Mouse (Mus musculus) cerebellum, postnatal 25 days (tissue): Measurements from ENCODE around the gene Cep41.

Experiments
- DNase-seq, 2 experiments: peaks; one replicate each; pipeline ENCODE4 v3.0.0; 2021; ENCODE audit warnings: mixed read lengths in 2 of 2

The Cep41 gene

GRCm38 (mm10) chr6:30693350-30693991 lies at the start of gene Cep41:
Cep41 (minus strand) TSS chr6:30693749.
- peak; percentile 98 to 99 for DNase-seq

- DNase-seq: peak; percentile 46 to 65
These were observed 45.7 kb upstream of the Cep41 start for GRCm38 (mm10) chr6:30739177-30739747.

DNA sequence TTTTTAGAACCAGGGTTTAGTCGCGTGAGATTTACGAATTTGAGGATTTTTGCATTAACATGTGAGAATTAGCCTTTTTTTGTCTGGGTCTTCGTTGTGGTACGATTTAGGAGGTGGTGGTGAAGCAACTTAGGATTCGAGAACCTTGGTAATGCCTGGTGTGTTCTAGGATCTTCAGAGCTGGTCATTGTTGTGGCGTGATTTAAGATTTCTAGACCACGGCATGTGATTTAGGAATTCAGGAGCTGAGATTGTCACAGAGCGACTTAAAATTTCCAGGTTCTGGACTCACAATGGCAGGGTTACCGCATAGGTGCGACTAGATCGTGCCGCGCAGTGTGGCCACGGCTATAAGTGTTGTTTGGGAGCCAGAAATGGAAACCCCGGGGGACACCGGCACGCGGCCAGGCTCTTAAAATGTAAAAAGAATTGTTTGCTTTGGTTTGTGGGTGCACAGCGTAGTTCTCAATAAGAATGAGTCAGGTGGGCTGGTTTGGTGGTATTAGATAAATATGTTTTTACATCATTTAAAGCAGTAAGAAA lies 45.0 kb upstream of the Cep41 start:
- peak; percentile 36 to 43 for DNase-seq

DNA sequence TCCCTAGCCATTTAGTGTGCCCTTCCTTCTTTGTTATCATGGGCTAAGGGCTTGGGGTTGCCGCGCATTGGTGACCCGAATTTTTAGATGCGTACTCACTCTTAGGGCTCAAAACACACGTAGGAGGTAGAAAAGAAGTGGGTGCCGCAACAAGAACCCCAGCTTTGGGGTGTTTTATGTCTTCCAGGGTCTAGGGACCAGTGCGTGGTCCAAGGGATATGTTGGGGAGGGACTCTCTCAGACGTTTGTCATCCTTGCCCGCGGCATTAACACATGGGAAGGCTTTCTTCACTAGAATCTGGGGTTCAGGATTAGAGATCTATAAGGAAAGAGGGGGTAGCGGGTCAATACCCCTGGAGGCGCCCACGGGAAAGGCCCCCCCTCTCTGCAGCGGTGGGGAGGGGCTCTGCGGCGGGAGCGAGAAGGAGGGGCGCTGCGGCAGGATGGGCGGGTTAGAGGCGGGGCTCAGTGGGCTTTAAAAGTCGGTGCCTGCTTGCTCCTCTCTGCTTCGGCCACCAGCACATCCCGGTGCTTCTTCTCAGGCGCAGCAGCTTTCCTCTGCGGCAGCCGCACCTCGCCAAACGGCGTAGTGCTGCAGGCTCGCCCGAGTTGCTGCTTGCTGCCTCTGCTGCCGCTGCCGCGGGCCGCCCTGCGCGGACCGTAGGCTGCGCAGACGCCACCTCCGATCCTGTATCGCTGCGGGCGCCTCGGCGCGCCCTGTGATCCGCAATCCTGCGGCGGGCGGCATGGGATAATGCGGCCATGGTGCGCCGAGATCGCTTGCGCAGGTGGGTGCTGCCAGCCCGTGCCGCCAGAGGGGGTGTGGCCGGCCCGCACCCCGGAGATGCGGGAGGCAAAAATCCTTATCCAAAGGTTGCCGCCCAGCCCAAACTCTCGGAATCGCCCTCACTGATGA lies 44.3 kb upstream of the Cep41 start:
- DNase-seq: peak; percentile 88 to 89

- peak; percentile 80 to 87 for DNase-seq
These were observed 43.5 kb upstream of the Cep41 start for GRCm38 (mm10) chr6:30736864-30737547.

DNA sequence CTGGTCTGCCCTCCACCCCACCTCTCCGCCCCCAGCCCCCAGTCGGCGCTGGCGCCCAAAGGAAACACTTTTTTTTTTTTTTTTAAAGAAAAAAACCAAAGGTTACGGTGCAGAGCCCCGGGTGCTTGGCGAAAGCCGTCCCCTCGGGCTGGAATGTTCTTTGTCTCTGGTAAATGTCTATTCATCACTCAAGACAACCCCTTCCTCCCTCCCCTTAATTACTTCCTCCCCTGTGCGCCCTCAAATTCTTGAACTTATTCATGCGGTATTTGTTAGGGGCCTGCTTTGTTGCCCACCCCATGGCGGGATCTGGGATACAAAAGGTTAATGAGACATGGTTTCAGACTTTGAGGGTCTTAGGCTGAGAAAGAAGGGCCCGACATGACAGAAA lies 42.8 kb upstream of the Cep41 start:
- no peak for DNase-seq

- peak in 1 of 2 experiments; percentile 17 for DNase-seq
These were observed 42.3 kb upstream of the Cep41 start for GRCm38 (mm10) chr6:30735728-30736371.

- no peak for DNase-seq
These were observed 41.6 kb upstream of the Cep41 start for GRCm38 (mm10) chr6:30734988-30735727.

GRCm38 (mm10) chr6:30734465-30734864 lies 40.9 kb upstream of the Cep41 start:
- no peak for DNase-seq

- DNase-seq: no peak
These were observed 39.1 kb upstream of the Cep41 start for GRCm38 (mm10) chr6:30732571-30733130.

GRCm38 (mm10) chr6:30730301-30730971 lies 36.9 kb upstream of the Cep41 start:
- DNase-seq: no peak

DNA sequence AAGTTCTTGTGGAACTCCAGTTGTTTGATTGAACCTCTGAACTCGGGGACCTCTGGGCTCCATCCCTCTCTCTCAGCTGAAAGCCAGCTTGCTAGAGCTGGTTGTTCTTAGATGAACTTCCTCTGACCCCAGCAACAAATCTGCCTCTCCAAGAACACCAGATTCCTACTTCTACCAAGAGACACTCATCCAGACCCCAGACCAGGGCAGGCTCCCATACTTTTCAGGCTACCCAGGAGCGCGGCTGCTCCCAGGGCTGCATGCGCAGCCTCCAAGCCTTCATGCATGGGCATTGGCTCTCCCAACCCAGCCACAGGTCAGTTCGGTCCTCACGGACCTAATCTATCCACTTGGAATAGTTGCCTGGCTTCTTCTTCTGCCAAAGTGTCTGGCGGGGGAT lies 29.8 kb upstream of the Cep41 start, which contains the start of gene Mest:
TSS of gene Mest (plus strand) at position 217 of the 400 bp plus-strand sequence.
- no peak for DNase-seq

GRCm38 (mm10) chr6:30722385-30723164 lies 29.0 kb upstream of the Cep41 start:
- no peak for DNase-seq

DNA sequence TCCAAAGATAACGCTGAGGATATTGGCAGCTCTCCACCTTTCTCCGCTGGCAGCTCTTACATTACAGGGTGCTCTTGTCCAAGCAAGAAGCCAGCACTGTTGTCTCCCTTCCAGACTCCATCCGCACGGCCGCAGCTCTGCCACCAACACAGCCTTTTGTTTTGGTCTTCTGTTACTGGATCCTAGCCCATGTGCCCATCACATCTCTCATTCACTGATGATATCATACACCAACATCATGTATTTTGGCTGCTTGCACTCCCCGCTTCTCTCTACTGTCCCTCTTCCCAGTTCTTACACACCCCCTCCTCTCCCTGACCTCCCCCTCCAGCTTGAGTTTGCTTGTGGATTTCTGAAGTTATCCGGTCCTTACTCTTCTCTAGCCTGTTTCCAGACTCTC lies 23.2 kb upstream of the Cep41 start:
- no peak for DNase-seq

- no peak for DNase-seq
These were observed 21.4 kb upstream of the Cep41 start for GRCm38 (mm10) chr6:30714891-30715471.

DNA sequence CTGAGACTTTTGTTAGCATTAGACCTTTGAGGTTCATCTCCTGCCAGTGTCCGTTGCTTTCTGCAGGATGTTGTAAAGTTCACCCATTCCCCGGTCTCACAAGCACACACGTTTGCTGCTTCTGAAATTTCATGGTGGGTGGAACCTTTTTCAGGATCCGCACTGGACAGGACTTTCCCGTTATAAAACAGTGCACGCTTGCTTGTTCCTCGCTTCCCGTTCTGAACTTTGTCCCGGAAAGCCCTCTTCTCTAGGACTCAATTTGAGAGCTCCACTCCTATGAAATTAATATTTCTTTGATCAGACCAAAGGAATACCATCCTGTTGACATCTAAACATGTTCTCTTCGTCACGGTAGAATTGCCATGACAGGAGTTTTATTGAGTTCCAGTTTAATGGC lies 20.3 kb upstream of the Cep41 start:
- DNase-seq: no peak

DNA sequence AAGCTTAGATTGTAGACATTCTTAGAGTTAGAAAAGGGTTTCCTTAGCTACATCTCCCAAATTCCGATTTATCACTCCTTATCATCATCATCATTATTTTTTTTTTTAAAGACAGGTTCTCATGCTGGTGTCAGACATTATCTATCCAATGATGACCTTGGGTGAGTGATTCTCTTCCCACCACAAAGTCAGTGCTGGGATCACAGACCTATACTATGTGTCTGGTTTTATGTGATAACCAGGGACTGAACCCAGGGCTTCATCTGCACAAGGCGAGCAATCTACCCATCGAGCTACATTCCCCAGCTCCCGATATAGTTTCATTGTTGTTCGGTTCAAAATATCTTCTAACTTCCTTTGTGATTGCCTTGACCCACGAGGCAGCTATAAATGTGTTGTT lies 19.9 kb upstream of the Cep41 start:
- DNase-seq: no peak

DNA sequence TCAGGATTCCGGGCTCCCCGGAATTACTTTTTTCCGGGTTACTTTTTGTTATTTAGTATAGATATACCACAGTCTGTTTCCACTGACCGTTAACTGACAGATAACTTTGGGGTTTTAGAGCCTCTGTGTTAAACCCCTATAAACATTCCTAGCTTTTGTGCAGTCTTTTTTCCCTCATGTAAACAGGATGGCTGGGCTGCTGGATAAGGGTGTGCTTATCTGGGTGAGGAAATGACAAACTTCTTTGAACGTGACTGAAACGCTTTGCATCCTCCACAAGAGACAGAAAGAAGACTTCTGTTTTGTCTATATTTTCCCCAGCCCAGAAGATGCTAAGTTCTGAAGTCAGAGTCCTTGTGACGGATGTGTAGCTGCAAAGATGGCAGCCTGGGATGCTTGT lies 18.9 kb upstream of the Cep41 start:
- no peak for DNase-seq

DNA sequence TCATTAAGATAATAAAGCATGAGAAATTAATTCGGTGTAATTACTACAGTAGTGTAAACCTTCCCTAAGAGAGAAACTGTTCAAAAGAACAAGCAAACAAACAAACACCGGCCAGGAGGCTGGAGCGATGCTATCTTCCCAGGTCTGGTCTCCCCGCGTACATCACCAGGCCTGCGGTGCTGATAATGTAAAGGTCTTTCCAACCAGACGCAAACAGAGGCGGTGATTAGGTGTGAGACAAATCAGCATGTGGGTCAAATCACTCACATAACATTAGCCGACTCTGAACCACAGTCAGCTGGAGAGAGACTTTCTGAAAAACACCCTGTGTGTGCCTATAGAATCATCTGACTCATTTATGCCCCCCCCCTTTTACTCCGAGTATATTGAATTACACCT lies 17.8 kb upstream of the Cep41 start:
- no peak for DNase-seq
